Mouse (Mus musculus): ENCODE results near the gene 1700029J07Rik. TPM values are rescaled to one million over a fixed set of nuclear protein-coding genes. Genes with fewer than 3 reads are reported as not detected.

1700029J07Rik gene
- polyA plus RNA-seq, 1 experiment from 2014 or later: 3.7 TPM

Other genes starting within 250 kb of the 1700029J07Rik start
- gene Pdlim3, start 89.8 kb downstream of the 1700029J07Rik start, polyA plus RNA-seq (2016; fragmentation: Nextera tagmentation; extraction: Ambion mirVana): 13.1 and 14.0 TPM in 2 replicates
- 0.11 TPM in 1 of 2 replicates, not detected in the other for gene Ccdc110, start 40.6 kb downstream of the 1700029J07Rik start, polyA plus RNA-seq (2016; fragmentation: Nextera tagmentation; extraction: Ambion mirVana)
- 55.8 and 61.4 TPM in 2 replicates for gene Ufsp2, start 276 bp upstream of the 1700029J07Rik start, polyA plus RNA-seq (2016; fragmentation: Nextera tagmentation; extraction: Ambion mirVana)
- 0.09 and 0.31 TPM in 2 replicates for gene Lrp2bp, start 24.1 kb upstream of the 1700029J07Rik start, polyA plus RNA-seq (2016; fragmentation: Nextera tagmentation; extraction: Ambion mirVana)
- gene Ankrd37, start 30.5 kb upstream of the 1700029J07Rik start, polyA plus RNA-seq (2016; fragmentation: Nextera tagmentation; extraction: Ambion mirVana): 18.5 and 23.5 TPM in 2 replicates
- 21.2 and 23.1 TPM in 2 replicates for gene Cfap97, start 176.5 kb upstream of the 1700029J07Rik start, polyA plus RNA-seq (2016; fragmentation: Nextera tagmentation; extraction: Ambion mirVana)
- 6.7 and 9.1 TPM in 2 replicates for gene Snx25, start 176.9 kb upstream of the 1700029J07Rik start, polyA plus RNA-seq (2016; fragmentation: Nextera tagmentation; extraction: Ambion mirVana)
- 612 and 635 TPM in 2 replicates for gene Slc25a4, start 236.0 kb upstream of the 1700029J07Rik start, polyA plus RNA-seq (2016; fragmentation: Nextera tagmentation; extraction: Ambion mirVana)